Mouse (Mus musculus) midbrain, postnatal 0 days (tissue): ENCODE results near the gene Anapc7. TPM values are rescaled to one million over a fixed set of nuclear protein-coding genes. Genes with fewer than 3 reads are reported as not detected.

Experiments
- ATAC-seq: fragments of 200-750 bp; cut with Nextera tagmentation; 2 replicates; pipeline ENCODE4 v1.8.0; 2017; ENCODE audit warnings: moderate number of reproducible peaks, mild to moderate bottlenecking, moderate TSS enrichment, moderate library complexity; ENCODE audit not compliant: low FRiP score
- DNase-seq: peaks from one replicate; pipeline ENCODE4 v3.0.0-alpha.2; 2015; ENCODE audit warnings: low spot score
- H3K27ac ChIP-seq: fragments of 300-500 bp; sonication (generic); 2 replicates; pipeline ENCODE4 v1.5.1; 2014; ENCODE audit warnings: low read depth, mild to moderate bottlenecking, low read length, mixed read lengths
- H3K27me3 ChIP-seq: fragments of 300-500 bp; sonication (generic); 2 replicates; pipeline ENCODE4 v1.6.1; 2014; ENCODE audit warnings: low read length, control low read depth, mixed read lengths; ENCODE audit not compliant: insufficient read depth
- H3K36me3 ChIP-seq: fragments of 300-500 bp; sonication (generic); 2 replicates; pipeline ENCODE4 v1.6.1; 2014; ENCODE audit warnings: low read length, control low read depth, mixed read lengths; ENCODE audit not compliant: insufficient read depth
- H3K4me1 ChIP-seq: fragments of 300-500 bp; sonication (generic); 2 replicates; pipeline ENCODE4 v1.6.1; 2014; ENCODE audit warnings: mild to moderate bottlenecking, control low read depth, antibody characterized with exemption, low read length, mixed read lengths; ENCODE audit not compliant: insufficient read depth
- H3K4me2 ChIP-seq: fragments of 300-500 bp; sonication (generic); 2 replicates; pipeline ENCODE4 v1.6.1; 2014; ENCODE audit warnings: low read depth, mild to moderate bottlenecking, low read length, mixed read lengths; ENCODE audit not compliant: poor library complexity, severe bottlenecking
- H3K4me3 ChIP-seq: fragments of 300-500 bp; sonication (generic); 2 replicates; pipeline ENCODE4 v1.5.1; 2014; ENCODE audit warnings: low read depth, mild to moderate bottlenecking, low read length, moderate library complexity
- H3K9ac ChIP-seq: fragments of 300-500 bp; sonication (generic); replicated peaks from 2 replicates; pipeline ENCODE4 v1.6.1; 2014; ENCODE audit warnings: mild to moderate bottlenecking, low read length, moderate library complexity, mixed read lengths; ENCODE audit not compliant: poor library complexity, severe bottlenecking
- H3K9me3 ChIP-seq: fragments of 300-500 bp; sonication (generic); 2 replicates; pipeline ENCODE4 v1.6.1; 2016; ENCODE audit warnings: low read length, control low read depth
- CTCF ChIP-seq: IDR thresholded peaks from 2 replicates; pipeline ENCODE4 v1.5.1; 2016; ENCODE audit warnings: antibody characterized with exemption, mild to moderate bottlenecking
- WGBS: fragments of 180-500 bp; shearing (Covaris S2); extraction: QIAGEN DNeasy Blood & Tissue Kit; methylation state at CpG from one replicate; pipeline ENCODE4 v1.1.7; 2014; 5-methylcytosine and 5-hydroxymethylcytosine counted together
- polyA plus RNA-seq: library from polyadenylated mRNA; unstranded; fragments of >200 nt; fragmentation: Nextera tagmentation; extraction: Ambion mirVana; gene quantifications from 2 replicates; pipeline ENCODE4 v1.2.1, GENCODE M21; 2015
- total RNA-seq: library from RNA; depleted of rRNA; stranded (reverse); fragments of >200 nt; gene quantifications from 2 replicates; pipeline ENCODE4 v1.2.3, GENCODE M21; 2014

Gene Anapc7
- total and polyA plus RNA-seq, 2 experiments from 2014 or later = 29.3 to 42.8 TPM

GRCm38 (mm10) chr5:122401303-122401640 is 20.2 kb upstream of the Anapc7 start:
- TF ChIP-seq CTCF = peak; percentile 89
- no peaks in the 10 kb centered on the region for H3K4me1 ChIP-seq
- no peaks in the 10 kb centered on the region for H3K27me3 ChIP-seq
- ATAC-seq (no peak), DNase-seq (peak; percentile 71)
- peaks cover 59% of the 10 kb centered on the region for H3K36me3 ChIP-seq
- no peaks in the 10 kb centered on the region for H3K9me3 ChIP-seq
- no peak overlapping the region for H3K4me2 ChIP-seq
- no peak overlapping the region for H3K9ac ChIP-seq
- no peak overlapping the region for H3K4me3 ChIP-seq
- no peak overlapping the region for H3K27ac ChIP-seq
- WGBS = 11% methylated on average over 8 of the region's 8 CpGs

GRCm38 (mm10) chr5:122402160-122402559 is 19.3 kb upstream of the Anapc7 start:
- Histone ChIP-seq H3K4me1 (no peaks in the 10 kb centered on the region), H3K9ac (no peak overlapping the region), H3K36me3 (peaks cover 63% of the 10 kb centered on the region), H3K27me3 (no peaks in the 10 kb centered on the region), H3K4me3 (no peak overlapping the region), H3K27ac (no peak overlapping the region), H3K4me2 (no peak overlapping the region), H3K9me3 (no peaks in the 10 kb centered on the region)
- 87% methylated on average over 13 of the region's 13 CpGs for WGBS
- no peak for ATAC-seq
- no peak for TF ChIP-seq CTCF
- DNase-seq = peak; percentile 24

GRCm38 (mm10) chr5:122402772-122403171 is 18.7 kb upstream of the Anapc7 start:
- DNase-seq = peak; percentile 80
- Histone ChIP-seq H3K27ac (no peak overlapping the region), H3K4me1 (no peaks in the 10 kb centered on the region), H3K36me3 (peaks cover 57% of the 10 kb centered on the region), H3K9ac (no peak overlapping the region), H3K4me2 (no peak overlapping the region), H3K27me3 (no peaks in the 10 kb centered on the region), H3K9me3 (no peaks in the 10 kb centered on the region), H3K4me3 (no peak overlapping the region)
- ATAC-seq = no peak
- no peak for TF ChIP-seq CTCF
- 88% methylated on average over 5 of the region's 5 CpGs for WGBS

GRCm38 (mm10) chr5:122403362-122403761 is 18.1 kb upstream of the Anapc7 start:
- Histone ChIP-seq H3K4me3 (no peak overlapping the region), H3K27me3 (no peaks in the 10 kb centered on the region), H3K36me3 (peaks cover 57% of the 10 kb centered on the region), H3K9ac (no peak overlapping the region), H3K27ac (no peak overlapping the region), H3K4me2 (no peak overlapping the region), H3K4me1 (no peaks in the 10 kb centered on the region), H3K9me3 (no peaks in the 10 kb centered on the region)
- ATAC-seq = no peak
- no peak for DNase-seq
- WGBS = 95% methylated on average over 12 of the region's 12 CpGs
- no peak for TF ChIP-seq CTCF

DNA sequence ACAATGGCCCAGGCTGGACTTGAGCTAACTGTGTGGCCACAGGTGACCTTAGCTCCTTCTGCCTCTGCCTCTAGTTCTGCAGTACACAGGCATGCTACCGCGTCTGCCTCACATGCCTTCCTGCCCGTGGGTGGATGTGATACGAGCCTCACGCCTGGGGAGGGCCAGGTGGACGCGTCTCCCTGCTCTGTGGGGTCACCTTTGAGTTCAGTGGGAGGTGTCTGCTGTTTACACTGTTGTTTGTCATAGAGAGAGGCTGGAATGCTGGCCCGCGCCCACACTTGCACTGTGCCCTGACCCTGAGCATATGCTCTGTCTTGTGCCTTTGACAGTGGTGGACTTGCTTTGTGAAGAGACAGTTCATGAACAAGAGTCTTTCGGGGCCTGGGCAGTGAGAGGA is 16.0 kb upstream of the Anapc7 start:
- no peak overlapping the region for H3K4me3 ChIP-seq
- no peaks in the 10 kb centered on the region for H3K4me1 ChIP-seq
- no peak overlapping the region for H3K9ac ChIP-seq
- DNase-seq = no peak
- no peak for TF ChIP-seq CTCF
- H3K9me3 ChIP-seq = no peaks in the 10 kb centered on the region
- H3K4me2 ChIP-seq = no peak overlapping the region
- peaks cover 54% of the 10 kb centered on the region for H3K36me3 ChIP-seq
- no peak for ATAC-seq
- H3K27ac ChIP-seq = no peak overlapping the region
- H3K27me3 ChIP-seq = no peaks in the 10 kb centered on the region
- WGBS = 96% methylated on average over 10 of the region's 10 CpGs

- Histone ChIP-seq H3K4me3 (no peak overlapping the region), H3K9me3 (no peaks in the 10 kb centered on the region), H3K4me2 (no peak overlapping the region), H3K4me1 (no peaks in the 10 kb centered on the region), H3K27ac (no peak overlapping the region), H3K27me3 (no peaks in the 10 kb centered on the region), H3K36me3 (peaks cover 23% of the 10 kb centered on the region), H3K9ac (no peak overlapping the region)
- peak; percentile 42 for TF ChIP-seq CTCF
- 86% methylated on average over 19 of the region's 19 CpGs for WGBS
- DNase-seq (no peak), ATAC-seq (no peak)
These were observed 11.5 kb upstream of the Anapc7 start for GRCm38 (mm10) chr5:122409692-122410645.
